Mouse (Mus musculus): ENCODE data around the gene Meis1.
A peak's percentile ranks its signal among the peaks of the same experiment; 100 is the strongest.

DNA sequence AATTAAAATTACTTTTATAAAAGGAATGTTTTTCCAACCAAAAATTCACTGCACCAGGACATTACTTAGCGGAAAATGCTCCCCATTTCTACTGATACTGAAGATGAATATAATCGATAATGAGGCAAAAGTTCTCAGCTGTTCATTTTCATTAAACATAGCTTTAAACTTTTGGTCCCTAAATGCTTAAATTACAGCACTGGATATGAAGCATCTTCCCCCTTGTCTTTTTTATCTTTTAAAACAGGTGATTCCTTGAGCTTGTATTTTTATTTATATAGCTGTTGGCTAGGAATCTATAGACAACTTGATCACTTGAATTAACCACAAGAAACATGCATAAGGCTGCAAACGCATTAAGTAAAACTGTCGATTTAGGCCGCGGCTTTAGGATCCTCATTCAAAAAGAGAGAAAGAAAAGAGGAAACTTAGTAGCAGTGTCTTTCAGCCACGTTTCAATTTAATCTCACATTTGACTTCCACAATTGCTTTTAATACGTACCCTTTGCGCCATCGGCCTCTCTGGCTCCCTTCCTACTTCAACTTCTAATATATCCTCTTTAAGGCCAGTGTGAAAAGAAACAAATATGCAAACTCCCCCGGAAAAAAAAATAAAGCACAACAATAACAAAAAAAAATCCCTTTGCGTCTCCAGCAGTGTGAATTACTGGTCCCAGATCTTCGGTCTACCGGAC lies 919 bp downstream of the Meis1 start:
- peak; percentile 61; the same call in 1 of the 2 replicates for TF ChIP-seq TBP (IDR thresholded peaks at IDR 0.05; ENCODE audit: low read depth, low read length)
- TF ChIP-seq CTCF (IDR thresholded peaks at IDR 0.05 in 2 of 3, conservative IDR thresholded peaks at IDR 0.05 in 1 of 3; ENCODE audit: control insufficient read depth in 1 of 3, insufficient read depth in 1 of 3, low read depth in 2 of 3, low read length in 3 of 3, poor library complexity in 1 of 3, severe bottlenecking in 1 of 3): no peak
- TF ChIP-seq GATA1 (IDR thresholded peaks at IDR 0.05; ENCODE audit: low read depth, low read length): peak; percentile 1; the same call in 1 of the 2 replicates
- no peak; a peak in 1 of 4 replicates for TF ChIP-seq POLR2A (IDR thresholded peaks at IDR 0.05; ENCODE audit: control insufficient read depth in 1 of 2, insufficient read depth in 1 of 2, low read depth in 1 of 2, low read length in 2 of 2, poor library complexity in 1 of 2)
- no peak for TF ChIP-seq TAL1 (IDR thresholded peaks at IDR 0.05; ENCODE audit: low read length)
- TF ChIP-seq ZMIZ1 (IDR thresholded peaks at IDR 0.05; ENCODE audit: low read depth, low read length): no peak
- TF ChIP-seq MAX (IDR thresholded peaks at IDR 0.05; ENCODE audit: low read length): peak; percentile 39
- 0 out of 4 replicates have a peak, but pooled peaks of 1 of the 2 experiments have one; percentile 4 for TF ChIP-seq EP300 (IDR thresholded peaks at IDR 0.05; ENCODE audit: low read depth in 1 of 2, low read length in 2 of 2)
